34 mouse cellular contexts compared by ENCODE assay signal in genomic region chr2:162329430-162329829, GRCm38 (mm10).
"Had no signal": no experiment of that assay in that cellular context is flagged by ENCODE, and none has a peak within 500 bp of the region (broad histone marks: within the 10 kb centered on the region; RNA-seq: fewer than 3 reads in every experiment).

No protein-coding gene starts in this region.

- H3K27me3 ChIP-seq: heart, embryonic 12.5 days; heart, embryonic 13.5 days; heart, embryonic 15.5 days; hindbrain, embryonic 12.5 days; hindbrain, embryonic 13.5 days; hindbrain, embryonic 15.5 days; intestine, embryonic 15.5 days; kidney, embryonic 15.5 days had no signal

- H3K9me3 ChIP-seq: heart, embryonic 10.5 days; heart, embryonic 12.5 days; heart, embryonic 13.5 days; heart, embryonic 15.5 days; hindbrain, embryonic 10.5 days; hindbrain, embryonic 12.5 days; hindbrain, embryonic 13.5 days; hindbrain, embryonic 15.5 days; intestine, embryonic 15.5 days; kidney, embryonic 15.5 days had no signal

- ATAC-seq: hindbrain, embryonic 16.5 days; hindbrain, postnatal 0 days; inflammation-experienced regulatory T-cells, adult 6 months; intestine, embryonic 15.5 days; intestine, embryonic 16.5 days; intestine, postnatal 0 days had no signal

- H3K36me3 ChIP-seq: heart, embryonic 10.5 days; heart, embryonic 12.5 days; heart, embryonic 13.5 days; heart, embryonic 15.5 days; hindbrain, embryonic 10.5 days; hindbrain, embryonic 12.5 days; hindbrain, embryonic 13.5 days; hindbrain, embryonic 15.5 days; intestine, embryonic 15.5 days; kidney, embryonic 15.5 days had no signal

- H3K4me1 ChIP-seq: heart, embryonic 10.5 days; heart, embryonic 12.5 days; heart, embryonic 13.5 days; heart, embryonic 15.5 days; intestine, embryonic 15.5 days; kidney, embryonic 15.5 days had no signal

- H3K4me3 ChIP-seq: heart, embryonic 10.5 days; heart, embryonic 12.5 days; heart, embryonic 13.5 days; heart, embryonic 15.5 days; hindbrain, embryonic 10.5 days; hindbrain, embryonic 12.5 days; hindbrain, embryonic 13.5 days; hindbrain, embryonic 15.5 days; intestine, embryonic 15.5 days; kidney, embryonic 15.5 days; layer of hippocampus, adult 2 months had no signal

- H3K9ac ChIP-seq: heart, embryonic 12.5 days; heart, embryonic 13.5 days; heart, embryonic 15.5 days; hindbrain, embryonic 12.5 days; hindbrain, embryonic 13.5 days; hindbrain, embryonic 14.5 days; hindbrain, embryonic 15.5 days; intestine, embryonic 15.5 days; kidney, embryonic 15.5 days had no signal

- H3K4me2 ChIP-seq: heart, embryonic 11.5 days; heart, embryonic 12.5 days; heart, embryonic 13.5 days; heart, embryonic 15.5 days; hindbrain, embryonic 12.5 days; hindbrain, embryonic 13.5 days; hindbrain, embryonic 14.5 days; hindbrain, embryonic 15.5 days; intestine, embryonic 15.5 days; kidney, embryonic 15.5 days had no signal

- DNase-seq: heart, postnatal 10 days; heart, postnatal 36 days; heart, postnatal 4 days; kidney, adult 11 months; kidney, adult 18-20 months; kidney, adult 2 months; kidney, adult 8-10 months; kidney, adult 9 months; kidney, postnatal 10 days; kidney, postnatal 14 days; kidney, postnatal 25 days; kidney, postnatal 36 days; kidney, postnatal 4 days; layer of hippocampus, adult 9-11 months; layer of hippocampus, postnatal 36 days had no signal

- H3K27ac ChIP-seq: heart, embryonic 10.5 days; heart, embryonic 13.5 days; heart, embryonic 15.5 days; hindbrain, embryonic 10.5 days; hindbrain, embryonic 12.5 days; hindbrain, embryonic 13.5 days; hindbrain, embryonic 14.5 days; hindbrain, embryonic 15.5 days; hindbrain, postnatal 0 days; intestine, embryonic 15.5 days; kidney, embryonic 15.5 days; kidney, postnatal 0 days; layer of hippocampus, adult 2 months had no signal
